Mouse (Mus musculus) intestine, postnatal 0 days (tissue): Measurements from ENCODE around the gene Ttc21b. TPM values are rescaled to one million over a fixed set of nuclear protein-coding genes. Genes with fewer than 3 reads are reported as not detected.

Experiments used
- ATAC-seq: fragments of 200-750 bp; cut with Nextera tagmentation; 2 replicates; pipeline ENCODE4 v1.8.0; 2017; ENCODE audit warnings: mild to moderate bottlenecking, moderate TSS enrichment, moderate library complexity
- H3K27ac ChIP-seq: fragments of 300-500 bp; sonication (generic); 2 replicates; pipeline ENCODE4 v1.5.1; 2014; ENCODE audit warnings: mild to moderate bottlenecking, low read depth, low read length, moderate library complexity
- H3K27me3 ChIP-seq: fragments of 300-500 bp; sonication (generic); replicated peaks from 2 replicates; pipeline ENCODE4 v1.6.1; 2014; ENCODE audit warnings: low read length, mixed read lengths; ENCODE audit not compliant: control insufficient read depth, insufficient read depth
- H3K36me3 ChIP-seq: fragments of 300-500 bp; sonication (generic); 2 replicates; pipeline ENCODE4 v1.6.1; 2014; ENCODE audit warnings: mild to moderate bottlenecking, moderate library complexity; ENCODE audit not compliant: control insufficient read depth, insufficient read depth
- H3K4me1 ChIP-seq: fragments of 300-500 bp; sonication (generic); replicated peaks from 2 replicates; pipeline ENCODE4 v1.6.1; 2014; ENCODE audit warnings: antibody characterized with exemption, low read length, mixed read lengths; ENCODE audit not compliant: control insufficient read depth, insufficient read depth
- H3K4me2 ChIP-seq: fragments of 300-500 bp; sonication (generic); replicated peaks from 2 replicates; pipeline ENCODE4 v1.6.1; 2014; ENCODE audit warnings: low read depth, mild to moderate bottlenecking, moderate library complexity
- H3K4me3 ChIP-seq: fragments of 300-500 bp; sonication (generic); 2 replicates; pipeline ENCODE4 v1.5.1; 2014; ENCODE audit warnings: low read depth, low read length
- H3K9ac ChIP-seq: fragments of 300-500 bp; sonication (generic); 2 replicates; pipeline ENCODE4 v1.6.1; 2014; ENCODE audit warnings: mild to moderate bottlenecking, low read depth, low read length
- H3K9me3 ChIP-seq: fragments of 300-500 bp; sonication (generic); 2 replicates; pipeline ENCODE4 v1.6.1; 2016; ENCODE audit warnings: mixed run types; ENCODE audit not compliant: control insufficient read depth
- CTCF ChIP-seq: sonication (generic); IDR thresholded peaks from 2 replicates; pipeline ENCODE4 v1.5.1; 2016; ENCODE audit warnings: low read depth, mild to moderate bottlenecking, control low read depth, antibody characterized with exemption, moderate library complexity
- WGBS: fragments of 180-500 bp; shearing (Covaris S2); extraction: QIAGEN DNeasy Blood & Tissue Kit; methylation state at CpG from one replicate; pipeline ENCODE4 v1.1.7; 2014; 5-methylcytosine and 5-hydroxymethylcytosine counted together
- polyA plus RNA-seq: library from polyadenylated mRNA; unstranded; fragments of >200 nt; fragmentation: Nextera tagmentation; extraction: Ambion mirVana; gene quantifications from 2 replicates; pipeline ENCODE4 v1.2.1, GENCODE M21; 2015

Gene Ttc21b
- polyA plus RNA-seq, 1 experiment from 2014 or later: 2.6 TPM

DNA sequence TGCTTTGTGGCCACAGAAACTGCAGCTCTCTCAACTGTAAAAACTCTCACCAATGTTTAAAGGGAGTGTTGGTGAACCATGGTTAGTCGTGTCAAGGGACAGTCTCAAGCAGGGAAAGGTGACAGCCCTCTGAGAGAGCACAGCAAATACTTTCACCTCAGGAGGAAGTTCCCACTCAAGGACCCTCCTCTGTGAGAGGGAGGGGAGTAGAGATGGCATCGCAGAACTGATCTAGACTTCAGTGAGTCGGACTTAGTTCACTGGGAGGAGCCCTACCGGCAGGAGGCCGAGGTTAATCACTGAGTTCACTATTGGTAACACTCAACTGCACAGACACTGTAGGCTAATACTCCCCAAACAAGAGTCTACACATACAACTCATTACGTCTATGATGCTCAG lies 68.9 kb downstream of the Ttc21b start:
- no peak overlapping the region for H3K9ac ChIP-seq
- TF ChIP-seq CTCF: no peak
- no peaks in the 10 kb centered on the region for H3K27me3 ChIP-seq
- H3K36me3 ChIP-seq: peaks cover 11% of the 10 kb centered on the region
- no peak for ATAC-seq
- WGBS: 79% methylated on average over 6 of the region's 6 CpGs
- H3K27ac ChIP-seq: no peak overlapping the region
- H3K4me1 ChIP-seq: no peaks in the 10 kb centered on the region
- H3K4me3 ChIP-seq: no peak overlapping the region
- H3K4me2 ChIP-seq: no peak overlapping the region
- no peaks in the 10 kb centered on the region for H3K9me3 ChIP-seq

GRCm38 (mm10) chr2:66184431-66185164 lies 71.8 kb downstream of the Ttc21b start:
- H3K4me2 ChIP-seq: no peak overlapping the region
- H3K9ac ChIP-seq: no peak overlapping the region
- H3K4me3 ChIP-seq: no peak overlapping the region
- 76% methylated on average over 7 of the region's 7 CpGs for WGBS
- peak; percentile 78 for TF ChIP-seq CTCF
- no peaks in the 10 kb centered on the region for H3K27me3 ChIP-seq
- H3K27ac ChIP-seq: no peak overlapping the region
- H3K9me3 ChIP-seq: no peaks in the 10 kb centered on the region
- peaks cover 5% of the 10 kb centered on the region; the same call in 1 of the 2 replicates for H3K36me3 ChIP-seq
- no peak for ATAC-seq
- H3K4me1 ChIP-seq: no peaks in the 10 kb centered on the region

- no peak overlapping the region for H3K9ac ChIP-seq
- TF ChIP-seq CTCF: no peak
- WGBS: 53% methylated on average over 10 of the region's 10 CpGs
- no peak overlapping the region for H3K4me3 ChIP-seq
- H3K9me3 ChIP-seq: no peaks in the 10 kb centered on the region
- no peaks in the 10 kb centered on the region for H3K36me3 ChIP-seq
- no peak overlapping the region for H3K27ac ChIP-seq
- no peaks in the 10 kb centered on the region for H3K4me1 ChIP-seq
- H3K4me2 ChIP-seq: no peak overlapping the region
- no peak for ATAC-seq
- no peaks in the 10 kb centered on the region for H3K27me3 ChIP-seq
These were observed 76.1 kb downstream of the Ttc21b start for GRCm38 (mm10) chr2:66180293-66180692.

- Histone ChIP-seq H3K4me1 (no peaks in the 10 kb centered on the region), H3K27ac (no peak overlapping the region), H3K27me3 (no peaks in the 10 kb centered on the region), H3K9ac (no peak overlapping the region), H3K4me2 (no peak overlapping the region), H3K9me3 (no peaks in the 10 kb centered on the region), H3K36me3 (no peaks in the 10 kb centered on the region), H3K4me3 (no peak overlapping the region)
- ATAC-seq: no peak
- no peak for TF ChIP-seq CTCF
- WGBS: 69% methylated on average over 10 of the region's 10 CpGs
These were observed 76.6 kb downstream of the Ttc21b start for GRCm38 (mm10) chr2:66179782-66180181.

DNA sequence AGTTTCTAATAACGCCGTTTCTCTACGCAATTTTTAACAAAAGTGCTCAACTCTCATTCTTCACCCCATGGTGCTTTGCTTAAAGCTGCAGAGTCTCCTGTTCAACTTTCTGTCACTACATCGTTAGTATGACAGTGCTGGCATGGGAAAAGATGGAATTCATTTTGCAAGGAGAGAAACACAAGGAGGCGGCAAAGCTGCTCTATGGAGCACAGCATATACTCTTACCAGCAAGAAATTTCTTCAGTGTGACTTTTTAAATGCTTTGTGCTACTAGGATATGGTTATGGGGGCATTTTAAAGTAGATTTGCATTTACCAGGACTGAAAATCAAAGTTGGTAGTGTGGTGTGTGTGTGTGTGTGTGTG lies 77.6 kb downstream of the Ttc21b start:
- no peak overlapping the region for H3K4me3 ChIP-seq
- no peak overlapping the region for H3K9ac ChIP-seq
- no peaks in the 10 kb centered on the region for H3K9me3 ChIP-seq
- H3K4me2 ChIP-seq: no peak overlapping the region
- no peak for TF ChIP-seq CTCF
- no peaks in the 10 kb centered on the region for H3K27me3 ChIP-seq
- no peak overlapping the region for H3K27ac ChIP-seq
- no peaks in the 10 kb centered on the region for H3K36me3 ChIP-seq
- no peak for ATAC-seq
- WGBS: 85% methylated on average over 5 of the region's 5 CpGs
- no peaks in the 10 kb centered on the region for H3K4me1 ChIP-seq

DNA sequence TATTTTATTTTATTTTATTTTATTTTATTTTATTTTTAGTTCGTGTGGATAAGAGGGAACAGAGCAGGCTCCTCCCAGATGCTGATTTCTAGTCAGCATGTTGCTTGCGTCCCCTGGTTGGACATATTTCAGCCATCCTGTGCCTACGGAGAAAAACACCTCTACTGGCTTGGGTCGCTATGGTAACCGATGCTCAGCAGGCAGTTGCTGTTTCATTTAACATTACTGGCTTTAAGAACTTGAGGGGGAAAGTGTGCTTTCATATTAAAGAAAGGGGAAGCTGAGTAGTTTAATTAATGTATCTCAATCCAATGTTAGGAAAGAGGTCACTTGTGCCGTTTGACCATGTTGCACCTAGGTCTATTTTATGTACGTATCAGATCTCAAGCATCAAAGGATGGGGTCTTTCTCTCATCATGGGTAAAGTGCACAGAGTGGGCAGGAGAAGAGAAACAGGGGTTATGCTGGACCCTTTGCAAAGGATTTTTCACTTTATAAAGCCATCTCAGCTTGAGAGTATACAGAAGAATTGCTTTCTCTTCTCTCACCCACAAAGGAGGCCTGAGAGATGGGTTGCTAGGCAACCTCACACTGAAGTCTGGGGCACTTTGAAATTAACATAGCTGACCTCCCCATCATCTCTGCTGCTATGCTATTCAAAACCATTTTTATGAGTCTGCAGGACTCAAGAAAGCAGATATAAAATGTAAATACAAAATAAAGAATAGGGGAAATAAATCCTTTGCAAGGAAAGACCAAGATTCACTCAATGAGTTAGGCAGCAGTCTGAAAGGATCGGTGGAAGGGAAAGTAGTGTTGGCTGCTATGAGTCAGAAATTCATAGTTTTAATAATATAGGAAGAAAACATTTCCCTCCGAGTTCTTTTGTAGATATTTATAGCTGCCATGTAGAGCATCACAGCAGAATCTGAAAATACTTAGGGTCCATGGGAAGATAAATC lies 78.2 kb downstream of the Ttc21b start:
- WGBS: 71% methylated on average over 9 of the region's 9 CpGs
- no peak for TF ChIP-seq CTCF
- Histone ChIP-seq H3K4me2 (no peak overlapping the region), H3K27ac (no peak overlapping the region), H3K4me1 (no peaks in the 10 kb centered on the region), H3K9ac (no peak overlapping the region), H3K9me3 (no peaks in the 10 kb centered on the region), H3K36me3 (no peaks in the 10 kb centered on the region), H3K27me3 (no peaks in the 10 kb centered on the region), H3K4me3 (no peak overlapping the region)
- ATAC-seq: no peak
